Mouse (Mus musculus) hindbrain, embryonic 16.5 days (tissue): ENCODE results near the gene Ripply1. TPM values are rescaled to one million over a fixed set of nuclear protein-coding genes. Genes with fewer than 3 reads are reported as not detected.

ENCODE experiments used
- ATAC-seq: fragments of 200-750 bp; cut with Nextera tagmentation; 2 replicates; pipeline ENCODE4 v1.8.0; 2017; ENCODE audit warnings: moderate TSS enrichment, moderate library complexity
- H3K27ac ChIP-seq: fragments of 300-500 bp; sonication (generic); 2 replicates; pipeline ENCODE4 v1.5.1; 2014; ENCODE audit warnings: low read depth, mild to moderate bottlenecking, control low read depth, low read length, moderate library complexity
- H3K27me3 ChIP-seq: fragments of 300-500 bp; sonication (generic); replicated peaks from 2 replicates; pipeline ENCODE4 v1.6.1; 2014; ENCODE audit warnings: low read length; ENCODE audit not compliant: control insufficient read depth, insufficient read depth
- H3K36me3 ChIP-seq: fragments of 300-500 bp; sonication (generic); 2 replicates; pipeline ENCODE4 v1.6.1; 2014; ENCODE audit warnings: mild to moderate bottlenecking, low read length, moderate library complexity, mixed read lengths; ENCODE audit not compliant: control insufficient read depth, insufficient read depth
- H3K4me1 ChIP-seq: fragments of 300-500 bp; sonication (generic); 2 replicates; pipeline ENCODE4 v1.6.1; 2014; ENCODE audit warnings: low read depth, low read length; ENCODE audit not compliant: control insufficient read depth, insufficient read depth
- H3K4me2 ChIP-seq: fragments of 300-500 bp; sonication (generic); 2 replicates; pipeline ENCODE4 v1.6.1; 2014; ENCODE audit warnings: mild to moderate bottlenecking, low read length, control low read depth, moderate library complexity
- H3K4me3 ChIP-seq: fragments of 300-500 bp; sonication (generic); 2 replicates; pipeline ENCODE4 v1.5.1; 2014; ENCODE audit warnings: mild to moderate bottlenecking, low read length, control low read depth, moderate library complexity
- H3K9ac ChIP-seq: fragments of 300-500 bp; sonication (generic); 2 replicates; pipeline ENCODE4 v1.6.1; 2014; ENCODE audit warnings: low read depth, mild to moderate bottlenecking, control low read depth, low read length, moderate library complexity
- H3K9me3 ChIP-seq: fragments of 300-500 bp; sonication (generic); 2 replicates; pipeline ENCODE4 v1.6.1; 2014; ENCODE audit warnings: mild to moderate bottlenecking, low read length, moderate library complexity; ENCODE audit not compliant: control insufficient read depth
- WGBS: fragments of 180-500 bp; shearing (Covaris S2); extraction: QIAGEN DNeasy Blood & Tissue Kit; methylation state at CpG from one replicate; pipeline ENCODE4 v1.1.7; 2014; 5-methylcytosine and 5-hydroxymethylcytosine counted together
- polyA plus RNA-seq: library from polyadenylated mRNA; unstranded; fragments of >200 nt; fragmentation: Nextera tagmentation; extraction: Ambion mirVana; gene quantifications from 2 replicates; pipeline ENCODE4 v1.2.1, GENCODE M21; 2015

The Ripply1 gene
- polyA plus RNA-seq, 1 experiment from 2014 or later: not detected

DNA sequence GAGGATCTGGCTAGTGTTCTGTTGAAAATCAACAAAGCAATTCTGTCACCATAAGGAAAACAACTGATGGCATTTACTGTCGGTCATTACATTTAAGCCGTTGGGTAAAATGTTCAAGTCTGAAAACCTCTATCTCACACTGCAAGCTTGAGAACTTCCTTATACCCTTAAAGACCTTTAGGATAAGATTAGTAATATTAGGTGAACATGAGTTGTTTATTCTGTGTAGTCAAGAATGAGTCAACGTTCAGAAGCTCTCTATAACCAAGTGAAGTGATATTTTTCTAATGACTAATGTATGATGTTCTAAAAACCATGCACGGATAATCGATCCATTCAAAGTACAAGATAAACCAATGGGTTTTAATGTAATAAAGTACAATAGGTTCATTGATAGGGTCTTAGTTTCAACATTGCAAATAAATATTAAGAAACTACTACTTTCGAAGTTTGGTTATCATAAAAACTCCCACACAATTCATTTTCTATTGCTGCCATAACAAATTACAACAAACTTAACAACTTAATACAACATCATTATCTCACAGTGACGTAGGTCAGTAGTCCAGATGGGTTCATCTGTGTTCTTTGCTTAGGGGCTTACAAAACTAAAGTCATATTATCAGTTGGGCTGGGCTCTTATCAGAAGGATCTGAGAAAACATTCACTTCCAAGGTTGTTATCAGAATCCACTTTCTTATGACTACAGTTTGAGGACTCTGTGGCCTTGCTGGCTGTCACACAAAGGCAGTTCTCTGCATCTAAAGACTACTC is 12.1 kb upstream of the Ripply1 start:
- WGBS: 86% methylated on average over 7 of the region's 7 CpGs
- Histone ChIP-seq H3K4me3 (no peak overlapping the region), H3K27me3 (no peaks in the 10 kb centered on the region), H3K4me2 (no peak overlapping the region), H3K4me1 (no peaks in the 10 kb centered on the region), H3K9me3 (no peaks in the 10 kb centered on the region), H3K36me3 (no peaks in the 10 kb centered on the region), H3K27ac (no peak overlapping the region), H3K9ac (no peak overlapping the region)
- ATAC-seq: no peak

- Histone ChIP-seq H3K9ac (no peak overlapping the region), H3K27ac (no peak overlapping the region), H3K4me3 (no peak overlapping the region), H3K9me3 (no peaks in the 10 kb centered on the region), H3K4me2 (no peak overlapping the region), H3K4me1 (no peaks in the 10 kb centered on the region), H3K36me3 (no peaks in the 10 kb centered on the region), H3K27me3 (peaks cover 3% of the 10 kb centered on the region; the same call in 1 of the 2 replicates)
- 55% methylated on average over 1 of the region's 1 CpGs for WGBS
- no peak for ATAC-seq
Measured at GRCm38 (mm10) chrX:139785764-139786163, 3.6 kb upstream of the Ripply1 start.

DNA sequence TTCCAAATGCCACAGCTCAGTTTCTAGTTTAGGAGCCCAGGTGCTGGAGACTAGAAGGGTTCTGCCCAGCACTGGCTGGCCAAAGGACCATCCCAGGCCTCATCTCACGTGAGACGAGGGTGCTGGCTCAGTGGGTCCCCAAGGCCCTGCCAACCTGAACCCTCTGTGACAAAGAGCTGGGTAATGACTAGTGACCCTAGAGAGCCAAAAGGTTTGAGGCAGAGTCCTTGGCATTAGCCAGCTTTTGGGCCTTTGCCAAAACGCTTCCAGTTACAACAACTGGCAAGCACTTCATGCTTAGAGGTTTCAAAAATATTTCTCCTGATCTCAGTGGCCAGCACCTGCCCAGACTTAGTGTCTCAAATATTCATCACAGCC is 881 bp upstream of the Ripply1 start:
- no peak overlapping the region for H3K4me3 ChIP-seq
- peaks cover 6% of the 10 kb centered on the region; the same call in 1 of the 2 replicates for H3K27me3 ChIP-seq
- ATAC-seq: peak; percentile 27; the same call in 1 of the 2 replicates
- no peaks in the 10 kb centered on the region for H3K9me3 ChIP-seq
- H3K9ac ChIP-seq: no peak overlapping the region
- H3K4me2 ChIP-seq: no peak overlapping the region
- H3K36me3 ChIP-seq: no peaks in the 10 kb centered on the region
- no peak overlapping the region for H3K27ac ChIP-seq
- WGBS: 39% methylated on average over 3 of the region's 3 CpGs
- no peaks in the 10 kb centered on the region for H3K4me1 ChIP-seq

DNA sequence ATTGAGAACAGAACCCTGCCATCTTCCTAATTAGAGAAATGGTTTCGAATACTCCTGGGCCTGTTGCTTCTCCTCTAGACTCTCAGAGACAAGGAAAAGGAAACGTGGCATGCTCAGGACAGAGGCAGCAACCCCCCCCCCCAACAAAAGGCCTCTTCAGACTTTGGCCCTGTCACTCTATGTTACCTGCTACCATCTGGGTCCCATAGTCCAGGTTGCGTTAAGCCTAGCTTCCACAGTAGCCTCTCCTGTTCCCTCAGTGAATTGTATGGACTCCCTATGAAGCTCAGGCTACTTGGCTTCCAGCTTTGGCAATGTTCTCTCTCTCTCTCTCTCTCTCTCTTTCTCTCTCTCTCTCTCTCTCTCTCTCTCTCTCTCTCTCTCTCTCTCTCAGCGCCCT is 590 bp downstream of the Ripply1 start:
- 85% methylated on average over 4 of the region's 4 CpGs for WGBS
- Histone ChIP-seq H3K36me3 (no peaks in the 10 kb centered on the region), H3K4me3 (no peak overlapping the region), H3K27me3 (peaks cover 6% of the 10 kb centered on the region; the same call in 1 of the 2 replicates), H3K4me2 (no peak overlapping the region), H3K4me1 (no peaks in the 10 kb centered on the region), H3K9me3 (no peaks in the 10 kb centered on the region), H3K27ac (no peak overlapping the region), H3K9ac (no peak overlapping the region)
- no peak for ATAC-seq

GRCm38 (mm10) chrX:139780988-139781387 is 1.2 kb downstream of the Ripply1 start:
- no peak overlapping the region for H3K4me3 ChIP-seq
- no peak overlapping the region for H3K27ac ChIP-seq
- no peaks in the 10 kb centered on the region for H3K4me1 ChIP-seq
- WGBS: 62% methylated on average over 3 of the region's 3 CpGs
- peaks cover 6% of the 10 kb centered on the region; the same call in 1 of the 2 replicates for H3K27me3 ChIP-seq
- H3K36me3 ChIP-seq: no peaks in the 10 kb centered on the region
- no peaks in the 10 kb centered on the region for H3K9me3 ChIP-seq
- no peak for ATAC-seq
- no peak overlapping the region for H3K9ac ChIP-seq
- H3K4me2 ChIP-seq: no peak overlapping the region

GRCm38 (mm10) chrX:139779401-139779800 is 2.8 kb downstream of the Ripply1 start:
- Histone ChIP-seq H3K9ac (no peak overlapping the region), H3K27ac (no peak overlapping the region), H3K27me3 (peaks cover 9% of the 10 kb centered on the region; the same call in 1 of the 2 replicates), H3K9me3 (no peaks in the 10 kb centered on the region), H3K36me3 (no peaks in the 10 kb centered on the region), H3K4me2 (no peak overlapping the region), H3K4me1 (no peaks in the 10 kb centered on the region), H3K4me3 (no peak overlapping the region)
- no peak for ATAC-seq
- 57% methylated on average over 5 of the region's 5 CpGs for whole genome bisulfite sequencing

- Histone ChIP-seq H3K4me1 (no peaks in the 10 kb centered on the region), H3K4me2 (no peak overlapping the region), H3K27ac (no peak overlapping the region), H3K4me3 (no peak overlapping the region), H3K9ac (no peak overlapping the region), H3K27me3 (peaks cover 9% of the 10 kb centered on the region; the same call in 1 of the 2 replicates), H3K9me3 (no peaks in the 10 kb centered on the region), H3K36me3 (no peaks in the 10 kb centered on the region)
- no peak for ATAC-seq
- WGBS: 67% methylated on average over 1 of the region's 1 CpGs
Measured at GRCm38 (mm10) chrX:139778886-139779285, 3.3 kb downstream of the Ripply1 start.

- 46% methylated on average over 4 of the region's 4 CpGs for WGBS
- H3K36me3 ChIP-seq: no peaks in the 10 kb centered on the region
- no peaks in the 10 kb centered on the region for H3K9me3 ChIP-seq
- no peak overlapping the region for H3K9ac ChIP-seq
- no peak overlapping the region for H3K4me2 ChIP-seq
- no peaks in the 10 kb centered on the region for H3K4me1 ChIP-seq
- no peak overlapping the region for H3K27ac ChIP-seq
- ATAC-seq: no peak
- no peak overlapping the region for H3K4me3 ChIP-seq
- H3K27me3 ChIP-seq: peaks cover 9% of the 10 kb centered on the region; the same call in 1 of the 2 replicates
Measured at GRCm38 (mm10) chrX:139777357-139777756, 4.8 kb downstream of the Ripply1 start.

- Histone ChIP-seq H3K27ac (no peak overlapping the region), H3K9me3 (no peaks in the 10 kb centered on the region), H3K4me3 (no peak overlapping the region), H3K27me3 (peaks cover 3% of the 10 kb centered on the region; the same call in 1 of the 2 replicates), H3K9ac (no peak overlapping the region), H3K36me3 (no peaks in the 10 kb centered on the region), H3K4me2 (no peak overlapping the region), H3K4me1 (no peaks in the 10 kb centered on the region)
- ATAC-seq: no peak
- 75% methylated on average over 7 of the region's 7 CpGs for WGBS
Measured at GRCm38 (mm10) chrX:139775084-139775612, 7.0 kb downstream of the Ripply1 start.
